Mouse (Mus musculus) stomach, embryonic 14.5 days (tissue): ENCODE results near the gene Gm1527. TPM values are rescaled to one million over a fixed set of nuclear protein-coding genes. Genes with fewer than 3 reads are reported as not detected.

Experiments
- polyA plus RNA-seq: library from polyadenylated mRNA; unstranded; fragments of >200 nt; fragmentation: Nextera tagmentation; extraction: Ambion mirVana; gene quantifications from 2 replicates; pipeline ENCODE4 v1.2.1, GENCODE M21; 2014

The Gm1527 gene
- polyA plus RNA-seq, 1 experiment from 2014 or later = not detected

Other genes starting within 250 kb of the Gm1527 start
- gene Slc2a2, start 194.7 kb upstream of the Gm1527 start, polyA plus RNA-seq = 0.10 and 0.29 TPM in 2 replicates
- gene Eif5a2, start 111.3 kb upstream of the Gm1527 start, polyA plus RNA-seq = 7.4 and 7.8 TPM in 2 replicates
- 503 and 512 TPM in 2 replicates for gene Rpl22l1, start 87.2 kb upstream of the Gm1527 start, polyA plus RNA-seq
- gene Egfem1, start 189.4 kb downstream of the Gm1527 start, polyA plus RNA-seq = 0.41 and 1.3 TPM in 2 replicates